Comparison of ENCODE assay signal across 17 mouse cellular contexts in genomic region chr11:75901339-75901738, GRCm38 (mm10). TPM values are rescaled to one million over a fixed set of nuclear protein-coding genes. Genes with fewer than 3 reads are reported as not detected.
DNase-seq lines count a peak whose midpoint lies in the region; ATAC-seq lines count a peak whose summit lies in the region.
"Had no signal": no experiment of that assay in that cellular context is flagged by ENCODE, and none has a peak within 500 bp of the region (broad histone marks: within the 10 kb centered on the region; RNA-seq: fewer than 3 reads in every experiment).

No protein-coding gene starts in this region.

- no peak overlapping the region for H3K9ac ChIP-seq in hindbrain, embryonic 15.5 days
- H3K9ac ChIP-seq: liver, embryonic 12.5 days; lung, embryonic 15.5 days had no signal

- ATAC-seq in hindbrain, embryonic 15.5 days (ENCODE audit: low FRiP score, low read depth): peak; percentile 48; the same call in 1 of the 2 replicates
- ATAC-seq: liver, embryonic 12.5 days had no signal

- no peaks in the 10 kb centered on the region for H3K27me3 ChIP-seq in hindbrain, embryonic 15.5 days
- H3K27me3 ChIP-seq: lung, embryonic 15.5 days had no signal

- no peak overlapping the region for H3K27ac ChIP-seq in hindbrain, embryonic 15.5 days (replicated peaks)
- H3K27ac ChIP-seq: limb, embryonic 10.5 days; liver, embryonic 12.5 days; lung, embryonic 15.5 days had no signal

- WGBS in hindbrain, embryonic 15.5 days: 34% methylated on average over 6 of the region's 6 CpGs

- H3K4me3 ChIP-seq in hindbrain, embryonic 15.5 days: no peak overlapping the region
- H3K4me3 ChIP-seq: limb, embryonic 10.5 days; liver, embryonic 12.5 days; lung, embryonic 15.5 days; myocyte had no signal

- no peak overlapping the region for H3K4me2 ChIP-seq in hindbrain, embryonic 15.5 days
- H3K4me2 ChIP-seq: liver, embryonic 12.5 days; lung, embryonic 15.5 days had no signal

- no peaks in the 10 kb centered on the region for H3K36me3 ChIP-seq in hindbrain, embryonic 15.5 days
- H3K36me3 ChIP-seq: limb, embryonic 10.5 days; liver, embryonic 12.5 days; lung, embryonic 15.5 days had no signal

- H3K4me1 ChIP-seq in hindbrain, embryonic 15.5 days (replicated peaks): peaks cover 23% of the 10 kb centered on the region

- peak; percentile 56 to 57 for DNase-seq in cerebellum, postnatal 14 days
- no peak for DNase-seq in cerebellum, postnatal 4 days (ENCODE audit: low spot score in 2 of 2)
- peak; percentile 10 for DNase-seq in right cerebral cortex, adult 18-20 months
- DNase-seq in right cerebral cortex, postnatal 4 days: no peak
- DNase-seq in retina, embryonic 14.5 days (ENCODE audit: low spot score): peak; percentile 62
- DNase-seq in ovary, postnatal 14 days (ENCODE audit: low spot score): no peak
- no peak for DNase-seq in adrenal gland, adult 18-20 months (ENCODE audit: low spot score in 2 of 2)
- DNase-seq: adrenal gland, adult 8-10 months; embryo, embryonic 11 days; kidney, adult 2 months; kidney, postnatal 25 days; right cerebral cortex, postnatal 14 days had no signal

- H3K9me3 ChIP-seq in hindbrain, embryonic 15.5 days: no peaks in the 10 kb centered on the region
- H3K9me3 ChIP-seq: limb, embryonic 10.5 days; liver, embryonic 12.5 days; lung, embryonic 15.5 days had no signal

RNA-seq across cellular contexts. Expression of gene Rph3al, which starts 36.9 kb away (rescaled TPM):
- polyA plus RNA-seq in hindbrain, embryonic 15.5 days (2015; fragmentation: Nextera tagmentation; extraction: Ambion mirVana): 3.0 and 3.1 TPM in 2 replicates
- 10 to 100 TPM; 15.0 to 17.0 TPM for total RNA-seq in adrenal gland, adult 18-20 months (2021)

Comparison
In these comparisons a context has a peak if more than half of its experiments do, and no peak if none do; other contexts are left out.
1. DNase-seq: peak in cerebellum, postnatal 14 days (2 of 2), right cerebral cortex, adult 18-20 months (single experiment) and retina, embryonic 14.5 days (single experiment); none in cerebellum, postnatal 4 days (0 of 2), right cerebral cortex, postnatal 4 days (single experiment), ovary, postnatal 14 days (single experiment) and adrenal gland, adult 18-20 months (0 of 2).